Mouse (Mus musculus) liver, adult 2 months (tissue): ENCODE data around the gene Slc13a5. TPM values are rescaled to one million over a fixed set of nuclear protein-coding genes. Genes with fewer than 3 reads are reported as not detected.

Experiments
- DNase-seq: peaks from one replicate; pipeline ENCODE4 v3.0.0-alpha.2; 2011; ENCODE audit warnings: low read depth, low spot score; ENCODE audit errors: extremely low read depth
- H3K27ac ChIP-seq: fragments of 200-500 bp; replicated peaks from 2 replicates; pipeline ENCODE4 v1.5.1; 2012; ENCODE audit warnings: low read depth, mild to moderate bottlenecking, control low read depth, inconsistent platforms, low read length; ENCODE audit not compliant: insufficient read depth
- H3K27me3 ChIP-seq: fragments of 200-500 bp; 2 replicates; pipeline ENCODE4 v1.6.1; 2012; ENCODE audit warnings: mild to moderate bottlenecking, moderate library complexity, low read length, inconsistent platforms; ENCODE audit not compliant: control insufficient read depth, insufficient read depth
- H3K36me3 ChIP-seq: fragments of 200-500 bp; 2 replicates; pipeline ENCODE4 v1.6.1; 2012; ENCODE audit warnings: low read length, inconsistent platforms; ENCODE audit not compliant: control insufficient read depth, insufficient read depth
- H3K4me1 ChIP-seq: fragments of 200-500 bp; 2 replicates; pipeline ENCODE4 v1.6.1; 2011; ENCODE audit warnings: low read length; ENCODE audit not compliant: control insufficient read depth, insufficient read depth
- H3K4me3 ChIP-seq: fragments of 200-500 bp; 2 replicates; pipeline ENCODE4 v1.5.1; 2011; ENCODE audit warnings: low read depth, mild to moderate bottlenecking, control low read depth, low read length, moderate library complexity; ENCODE audit not compliant: insufficient read depth
- H3K79me2 ChIP-seq: fragments of 200-500 bp; 2 replicates; pipeline ENCODE4 v1.6.1; 2012; ENCODE audit warnings: inconsistent platforms, mild to moderate bottlenecking, low read length, moderate library complexity; ENCODE audit not compliant: control insufficient read depth, insufficient read depth
- H3K9ac ChIP-seq: fragments of 200-500 bp; 2 replicates; pipeline ENCODE4 v1.6.1; 2012; ENCODE audit warnings: low read depth, mild to moderate bottlenecking, control low read depth, inconsistent platforms, low read length
- CTCF ChIP-seq: fragments of 200-500 bp; IDR thresholded peaks from 2 replicates; pipeline ENCODE4 v1.5.1; 2011; ENCODE audit warnings: low read depth, low read length, control low read depth
- POLR2A ChIP-seq: fragments of 200-500 bp; IDR thresholded peaks from 2 replicates; pipeline ENCODE4 v1.6.1; 2011; ENCODE audit warnings: low read length, control low read depth; ENCODE audit not compliant: insufficient read depth; ENCODE audit errors: extremely low read depth
- WGBS: fragments of 180-500 bp; shearing (Covaris S2); methylation state at CpG from one replicate; pipeline ENCODE4 v1.1.7; 2018; 5-methylcytosine and 5-hydroxymethylcytosine counted together
- polyA plus RNA-seq: library from polyadenylated mRNA; depleted of rRNA; stranded (reverse); fragments of >200 nt; gene quantifications from 2 replicates; pipeline ENCODE4 v1.2.3, GENCODE M21; 2012; rRNA removed
- total RNA-seq: library from RNA; depleted of rRNA; stranded (reverse); fragments of >200 nt; gene quantifications from 2 replicates; pipeline ENCODE4 v1.2.3, GENCODE M21; 2014; rRNA removed

Slc13a5 gene
- total and polyA plus RNA-seq, 2 experiments, result 1.1 to 1.6 TPM

DNA sequence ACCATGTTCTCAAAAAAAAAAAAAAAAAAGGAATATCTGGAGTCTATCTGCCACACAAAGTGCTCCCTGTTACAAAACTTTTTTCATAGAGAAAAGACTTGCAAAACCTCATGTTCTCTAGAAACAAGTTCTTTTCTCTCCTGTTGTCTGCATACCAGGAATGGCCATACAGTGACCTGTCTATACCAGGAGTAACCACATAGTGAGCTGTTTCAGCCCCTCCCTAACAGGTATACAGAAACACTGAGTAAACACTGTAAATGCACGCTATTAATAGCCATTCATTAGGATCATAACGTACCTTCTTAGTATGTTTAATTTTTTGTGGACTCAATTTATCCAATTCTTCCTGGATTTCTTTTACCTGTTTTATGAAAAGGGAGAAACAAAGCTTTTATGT is 72.8 kb downstream of the Slc13a5 start:
- TF ChIP-seq POLR2A (no peak), CTCF (no peak)
- H3K27ac ChIP-seq, result no peak overlapping the region
- no peak for DNase-seq
- 88% methylated on average over 2 of the region's 2 CpGs for WGBS
- H3K79me2 ChIP-seq, result no peaks in the 10 kb centered on the region
- peaks cover 20% of the 10 kb centered on the region for H3K36me3 ChIP-seq
- no peaks in the 10 kb centered on the region for H3K4me1 ChIP-seq
- no peak overlapping the region for H3K9ac ChIP-seq
- no peaks in the 10 kb centered on the region for H3K27me3 ChIP-seq
- H3K4me3 ChIP-seq, result no peak overlapping the region

Other genes starting within 250 kb of the Slc13a5 start
- not detected in 2 replicates for gene Aipl1, start 229.7 kb downstream of the Slc13a5 start, total RNA-seq
- gene Aipl1, start 229.7 kb downstream of the Slc13a5 start, polyA plus RNA-seq, result not detected in 2 replicates
- 0.34 TPM in 1 of 2 replicates, not detected in the other for gene Pimreg, start 225.2 kb downstream of the Slc13a5 start, total RNA-seq
- 0.07 and 0.09 TPM in 2 replicates for gene Pimreg, start 225.2 kb downstream of the Slc13a5 start, polyA plus RNA-seq
- gene Pitpnm3, start 131.4 kb downstream of the Slc13a5 start, total RNA-seq, result 0.07 and 0.18 TPM in 2 replicates
- gene Pitpnm3, start 131.4 kb downstream of the Slc13a5 start, polyA plus RNA-seq, result 0.02 and 0.06 TPM in 2 replicates
- 0.13 and 0.18 TPM in 2 replicates for gene Gm43951, start 60.4 kb downstream of the Slc13a5 start, total RNA-seq
- 0.02 and 0.05 TPM in 2 replicates for gene Gm43951, start 60.4 kb downstream of the Slc13a5 start, polyA plus RNA-seq
- 2.1 and 2.2 TPM in 2 replicates for gene 4933427D14Rik, start 59.8 kb downstream of the Slc13a5 start, total RNA-seq
- 1.4 and 1.7 TPM in 2 replicates for gene 4933427D14Rik, start 59.8 kb downstream of the Slc13a5 start, polyA plus RNA-seq
- gene Txndc17, start 59.7 kb downstream of the Slc13a5 start, total RNA-seq, result 72.9 and 80.2 TPM in 2 replicates
- 32.0 and 37.9 TPM in 2 replicates for gene Txndc17, start 59.7 kb downstream of the Slc13a5 start, polyA plus RNA-seq
- gene Med31, start 51.6 kb downstream of the Slc13a5 start, total RNA-seq, result 7.1 and 8.2 TPM in 2 replicates
- gene Med31, start 51.6 kb downstream of the Slc13a5 start, polyA plus RNA-seq, result 3.4 TPM in 2 replicates
- gene Xaf1, start 34.4 kb upstream of the Slc13a5 start, total RNA-seq, result 5.2 and 7.4 TPM in 2 replicates
- gene Xaf1, start 34.4 kb upstream of the Slc13a5 start, polyA plus RNA-seq, result 15.5 and 17.6 TPM in 2 replicates
- not detected in 2 replicates for gene Fbxo39, start 47.2 kb upstream of the Slc13a5 start, total RNA-seq
- not detected in 2 replicates for gene Fbxo39, start 47.2 kb upstream of the Slc13a5 start, polyA plus RNA-seq
- gene Tekt1, start 95.2 kb upstream of the Slc13a5 start, total RNA-seq, result not detected in 2 replicates
- gene Tekt1, start 95.2 kb upstream of the Slc13a5 start, polyA plus RNA-seq, result not detected in 2 replicates
- 0.47 and 0.55 TPM in 2 replicates for gene Smtnl2, start 144.5 kb upstream of the Slc13a5 start, total RNA-seq
- 0.43 and 0.93 TPM in 2 replicates for gene Smtnl2, start 144.5 kb upstream of the Slc13a5 start, polyA plus RNA-seq
- 13.6 and 16.2 TPM in 2 replicates for gene Ggt6, start 168.3 kb upstream of the Slc13a5 start, total RNA-seq
- 33.7 and 44.3 TPM in 2 replicates for gene Ggt6, start 168.3 kb upstream of the Slc13a5 start, polyA plus RNA-seq
- gene Mybbp1a, start 174.1 kb upstream of the Slc13a5 start, total RNA-seq, result 13.7 and 18.8 TPM in 2 replicates
- 14.8 and 21.6 TPM in 2 replicates for gene Mybbp1a, start 174.1 kb upstream of the Slc13a5 start, polyA plus RNA-seq
- gene Spns2, start 222.7 kb upstream of the Slc13a5 start, total RNA-seq, result 25.4 and 41.1 TPM in 2 replicates
- 47.3 and 65.1 TPM in 2 replicates for gene Spns2, start 222.7 kb upstream of the Slc13a5 start, polyA plus RNA-seq